Mouse (Mus musculus) activated CD4-positive, CD25-positive, alpha-beta regulatory T cell, adult 4 months (primary cell): Measurements from ENCODE around the gene Cdc5l. TPM values are rescaled to one million over a fixed set of nuclear protein-coding genes. Genes with fewer than 3 reads are reported as not detected.
"Not testable (repeated sequence)": the region's sequence is repeated elsewhere in the genome, so short reads cannot be mapped to it uniquely, and the experiment has no call there.

Source experiments
- ATAC-seq: one replicate; pipeline ENCODE4 v1.8.0; 2017
- polyA plus RNA-seq, 2 experiments: library from polyadenylated mRNA; unstranded; fragments of 100-300 nt; shearing (Covaris generic); gene quantifications; one replicate each; pipeline ENCODE4 v1.2.1; 2017

The Cdc5l gene
- 10 to 100 TPM; 61.5 to 69.5 TPM for polyA plus RNA-seq

DNA sequence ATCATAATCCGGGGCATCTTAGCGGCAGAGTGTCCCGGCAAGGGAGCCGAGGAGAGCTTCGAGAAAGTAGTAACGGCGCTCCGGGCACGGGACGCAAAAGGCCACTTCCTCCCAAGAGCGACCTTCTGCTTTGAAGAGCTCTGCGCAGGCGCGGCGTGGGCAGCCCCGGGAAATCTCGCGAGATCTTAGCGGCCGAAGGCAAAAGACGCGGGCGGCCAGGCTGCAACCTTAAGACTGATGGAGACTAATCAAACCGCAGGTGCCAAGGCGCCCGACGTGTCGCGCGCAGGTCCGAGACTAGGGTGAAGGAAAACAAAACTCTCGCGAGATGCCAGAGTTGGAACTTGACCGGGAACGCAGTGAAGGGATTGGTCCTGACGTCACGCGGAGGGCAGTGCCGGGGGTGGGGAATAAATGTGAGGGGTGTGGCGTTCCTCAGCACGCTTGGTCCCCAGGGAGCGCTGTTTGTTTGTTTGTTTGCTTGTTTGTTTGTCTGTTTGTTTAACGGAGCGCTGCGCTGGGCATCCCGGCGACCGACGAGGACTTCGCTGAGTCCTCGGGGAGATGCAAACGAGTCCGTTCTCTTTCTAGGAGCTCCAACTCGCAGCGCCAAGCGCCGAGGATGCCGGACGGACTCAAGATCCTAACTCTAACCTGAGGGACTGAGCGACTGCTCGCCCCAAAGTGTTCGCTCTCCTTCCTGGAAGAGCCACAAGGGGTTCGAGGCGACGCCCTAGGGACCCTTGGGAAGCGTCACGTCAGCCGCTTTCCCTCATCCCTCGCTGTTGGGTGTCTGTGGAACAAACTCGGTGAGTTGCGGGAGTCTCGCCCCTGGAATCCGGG is at the start of gene Cdc5l:
Cdc5l (minus strand) TSS at position 319 of the 843 bp plus-strand sequence.
- ATAC-seq, result peak; percentile 94

DNA sequence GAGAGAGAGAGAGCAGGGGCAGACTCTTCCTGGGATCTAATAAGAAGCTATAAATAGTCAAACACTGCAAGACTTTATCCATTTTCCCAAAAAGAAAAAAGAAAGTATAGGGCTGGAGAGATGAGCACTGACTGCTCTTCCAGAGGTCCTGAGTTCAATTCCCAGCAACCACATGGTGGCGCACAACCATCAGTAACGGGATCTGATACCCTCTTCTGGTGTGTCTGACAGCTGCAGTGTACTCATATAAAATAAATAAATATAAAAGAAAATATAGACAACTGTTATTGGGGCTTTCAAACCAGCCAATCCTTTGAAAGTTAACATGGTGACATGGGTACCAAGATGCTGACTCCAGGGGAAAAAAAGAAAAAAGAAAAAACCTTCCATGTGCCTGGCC is 46.9 kb upstream of the Cdc5l start:
- ATAC-seq, result no peak

DNA sequence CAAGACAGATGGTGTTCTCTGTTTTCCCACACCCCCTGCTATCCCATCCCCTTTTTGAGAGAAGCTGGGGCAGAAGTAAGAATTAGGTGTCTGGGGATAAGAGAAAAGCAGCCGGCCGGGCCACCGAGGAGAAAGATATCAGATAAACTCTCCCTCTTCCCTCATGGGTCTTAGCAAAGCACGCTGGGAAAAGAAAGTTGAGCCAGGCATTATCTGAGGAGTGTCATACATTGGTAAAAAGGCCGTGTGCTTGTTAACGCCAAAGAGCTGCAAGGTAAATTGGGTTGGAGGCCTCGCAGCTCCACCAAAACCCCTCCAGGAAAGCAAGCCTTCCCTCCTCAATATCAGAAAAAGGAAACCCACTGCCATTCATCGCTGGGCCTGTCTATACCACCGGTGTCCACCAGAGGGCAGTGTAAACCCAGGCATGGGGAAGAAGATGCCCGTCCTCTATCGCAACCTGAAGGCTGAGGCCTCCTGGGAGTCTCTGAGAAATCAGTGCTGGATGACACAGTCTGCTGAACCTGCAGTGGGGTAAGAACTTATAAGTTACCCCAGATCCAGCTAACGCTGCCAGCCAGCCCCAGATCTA is 44.8 kb upstream of the Cdc5l start:
- ATAC-seq, result peak; percentile 29

DNA sequence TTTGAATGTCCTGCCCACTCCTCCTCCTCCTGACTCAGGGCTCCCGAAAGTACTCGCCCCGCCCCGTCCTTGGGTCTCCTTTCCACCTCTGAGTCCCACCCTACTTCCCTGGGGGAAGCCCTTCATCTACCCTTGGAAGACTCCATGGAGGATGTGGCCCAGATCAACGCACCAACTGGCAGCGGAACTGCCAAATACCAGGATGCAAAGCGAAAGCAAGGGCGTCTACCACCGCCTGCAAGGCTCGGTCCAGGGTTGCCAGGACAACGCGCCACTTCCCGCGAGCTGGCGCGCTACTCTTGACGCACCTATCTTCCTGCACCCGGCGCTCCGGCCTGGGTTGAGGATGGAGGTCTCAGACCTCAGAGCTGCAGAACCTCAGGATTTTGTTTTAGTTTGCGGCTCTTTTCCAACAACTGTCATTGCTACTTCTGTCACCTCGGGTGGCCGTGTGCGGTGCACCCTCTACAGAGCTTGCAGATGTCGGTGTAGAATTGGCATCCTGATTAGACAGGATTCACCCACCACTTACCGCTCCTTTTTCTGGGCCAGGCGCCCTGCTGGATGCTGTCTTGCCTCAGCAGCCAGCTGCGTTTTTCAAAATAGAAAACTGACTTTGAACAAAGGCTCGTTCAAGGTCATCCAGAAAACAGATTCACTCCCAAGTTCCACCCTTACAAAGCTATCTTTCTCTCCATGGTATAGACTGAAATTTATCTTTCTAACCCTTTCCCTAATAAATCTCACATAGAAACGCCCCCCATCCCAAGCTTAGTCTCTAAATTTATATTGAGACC is 41.3 kb upstream of the Cdc5l start, which contains the start of gene Spats1:
Spats1 (minus strand) TSS at position 747 of the 797 bp plus-strand sequence.
- peak; percentile 96 for ATAC-seq

DNA sequence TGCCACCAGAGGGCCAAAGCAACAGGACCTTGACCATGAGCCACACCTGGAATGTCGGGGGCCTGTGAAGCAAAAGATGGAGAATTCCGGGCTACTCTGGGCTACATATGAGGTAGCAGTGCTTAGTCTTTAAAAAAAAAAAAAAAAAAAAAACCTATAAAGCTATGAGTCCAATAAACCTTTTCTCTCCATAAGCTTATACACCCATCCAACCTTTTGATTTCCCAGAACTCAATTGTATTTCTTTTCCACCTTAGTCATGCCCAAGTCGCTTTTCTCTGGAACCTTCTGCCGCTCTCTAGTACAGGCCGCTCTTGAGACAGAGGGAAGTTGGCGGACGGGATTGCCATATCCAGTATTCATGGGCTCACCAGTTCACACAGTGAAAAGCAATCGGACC is 40.6 kb upstream of the Cdc5l start:
- ATAC-seq, result no peak

DNA sequence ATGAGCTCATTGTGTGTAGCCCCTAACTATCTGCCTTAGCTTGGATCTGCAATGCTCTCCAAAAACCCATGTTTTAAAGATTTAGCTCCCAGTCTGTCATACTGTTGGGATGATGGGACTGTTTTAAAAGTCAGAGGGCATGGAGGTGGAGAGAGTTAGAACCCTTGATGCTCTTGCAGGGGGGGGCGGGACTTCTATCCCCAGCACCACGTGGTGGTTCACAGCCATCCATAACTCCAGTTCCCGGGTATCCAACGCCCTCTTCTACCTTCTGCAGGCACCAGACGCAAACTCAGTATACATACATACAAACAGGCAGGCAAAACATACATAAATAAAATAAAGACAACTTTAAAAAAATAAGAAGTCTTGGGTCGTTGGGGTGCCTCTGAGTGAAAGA is 40.1 kb upstream of the Cdc5l start:
- ATAC-seq, result no peak

DNA sequence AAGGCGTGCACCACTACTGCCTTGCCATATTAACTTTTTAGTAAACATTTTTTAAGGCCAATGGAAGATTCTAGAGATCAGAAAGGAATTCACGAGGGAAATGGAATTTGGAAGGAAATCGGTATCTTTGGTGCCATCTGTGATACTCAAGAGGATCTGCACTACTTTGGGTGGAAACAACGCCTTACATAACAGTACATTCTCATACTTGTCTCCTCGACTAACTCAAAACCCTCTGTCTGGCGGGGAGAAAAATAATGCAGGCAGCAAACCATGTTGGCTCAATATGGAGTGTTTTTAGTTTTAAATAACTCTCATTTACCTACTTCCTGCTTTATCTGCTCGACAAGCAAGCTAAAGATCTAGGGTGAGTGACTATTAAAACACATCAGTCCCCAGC is 37.2 kb upstream of the Cdc5l start:
- no peak for ATAC-seq

DNA sequence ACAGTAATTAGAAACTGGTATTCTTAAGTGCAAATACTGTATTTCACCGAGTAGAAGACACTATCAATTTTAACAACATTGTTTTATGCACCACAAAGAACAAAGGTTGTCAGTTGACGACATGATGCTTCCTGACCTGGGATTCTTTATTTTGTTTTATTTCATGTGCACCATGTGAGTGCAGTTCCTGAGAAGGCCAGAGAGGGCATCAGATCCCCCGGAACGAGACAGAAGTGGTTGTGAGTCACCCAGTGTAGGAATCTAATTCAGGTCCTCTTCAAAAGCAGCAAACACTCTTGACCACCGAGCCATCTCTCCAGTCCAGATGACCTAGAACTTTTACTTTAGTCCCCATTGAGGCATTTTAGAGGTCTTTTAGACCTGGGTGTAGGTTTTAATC is 34.8 kb upstream of the Cdc5l start:
- no peak for ATAC-seq

DNA sequence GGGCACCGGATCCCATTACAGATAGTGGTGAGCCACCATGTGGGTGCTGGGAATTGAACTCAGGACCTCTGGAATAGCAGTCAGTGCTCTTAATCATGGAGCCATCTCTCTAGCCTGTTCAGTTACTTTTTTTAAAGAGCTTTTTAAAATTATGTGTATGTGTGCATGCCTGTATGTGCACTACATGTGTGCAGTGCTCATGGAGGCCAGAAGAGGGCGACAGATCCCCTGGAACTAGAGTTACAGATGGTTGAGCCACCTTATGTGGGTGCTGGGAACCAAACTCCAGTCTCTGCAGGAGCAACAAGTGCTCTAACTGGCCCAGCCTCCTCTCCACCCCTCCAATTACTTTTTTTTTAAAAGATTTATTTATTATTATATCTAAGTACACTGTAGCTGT is 33.2 kb upstream of the Cdc5l start:
- ATAC-seq, result no peak

DNA sequence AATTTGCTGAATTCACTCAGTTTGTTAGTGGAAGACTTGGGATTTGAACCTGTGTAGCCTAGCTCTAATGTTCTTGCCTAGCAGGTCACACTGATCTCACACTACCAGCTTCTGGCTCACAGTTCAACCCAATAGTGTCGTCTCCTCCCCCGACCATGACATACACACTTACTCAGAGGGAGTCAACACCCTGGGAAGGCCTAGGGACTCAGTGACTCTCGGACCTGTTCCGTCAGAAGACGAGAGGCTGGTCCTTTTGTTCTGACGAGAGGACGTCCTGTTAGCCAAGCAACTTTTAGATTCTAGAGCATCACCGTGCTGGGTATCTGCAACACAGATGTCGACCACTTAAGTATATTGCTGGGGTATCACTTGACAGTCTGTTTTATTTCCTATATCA is 30.7 kb upstream of the Cdc5l start:
- ATAC-seq, result no peak

DNA sequence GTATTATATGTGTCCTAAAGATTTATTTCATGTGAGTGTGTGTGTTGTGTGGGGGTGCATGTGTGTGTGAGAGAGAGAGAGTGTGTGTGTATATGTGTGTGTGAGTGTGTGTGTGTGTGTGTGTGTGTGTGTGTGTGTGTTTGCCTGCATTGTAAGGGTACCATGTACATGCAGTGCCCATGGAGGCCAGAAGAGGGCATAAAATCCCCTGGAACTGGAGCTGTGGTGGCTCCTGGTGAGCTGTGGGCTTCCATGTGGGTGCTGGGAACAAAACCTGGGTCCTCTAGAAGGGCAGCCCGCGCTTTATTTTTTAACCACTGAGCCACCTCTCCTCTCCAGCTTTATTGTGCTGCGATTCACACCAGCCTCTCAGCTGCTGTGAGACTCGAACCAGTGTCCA is 29.0 kb upstream of the Cdc5l start:
- no peak for ATAC-seq

DNA sequence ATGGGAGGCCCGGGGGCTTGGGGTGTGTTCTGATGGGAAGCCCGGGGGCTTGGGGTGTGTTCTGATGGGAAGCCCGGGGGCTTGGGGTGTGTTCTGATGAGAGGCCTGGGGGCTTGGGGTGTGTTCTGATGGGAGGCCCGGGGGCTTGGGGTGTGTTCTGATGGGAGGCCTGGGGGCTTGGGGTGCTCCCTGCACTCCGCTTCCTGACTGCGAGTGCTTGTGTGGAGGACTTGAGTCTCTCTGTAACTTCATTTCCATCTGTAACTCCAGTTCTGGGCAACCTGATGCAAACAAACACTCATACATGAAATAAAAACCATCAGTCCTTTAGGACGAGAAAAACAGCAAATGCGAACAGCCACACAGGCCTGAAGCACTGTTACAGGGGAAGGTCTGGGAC is 25.5 kb upstream of the Cdc5l start:
- no peak for ATAC-seq

DNA sequence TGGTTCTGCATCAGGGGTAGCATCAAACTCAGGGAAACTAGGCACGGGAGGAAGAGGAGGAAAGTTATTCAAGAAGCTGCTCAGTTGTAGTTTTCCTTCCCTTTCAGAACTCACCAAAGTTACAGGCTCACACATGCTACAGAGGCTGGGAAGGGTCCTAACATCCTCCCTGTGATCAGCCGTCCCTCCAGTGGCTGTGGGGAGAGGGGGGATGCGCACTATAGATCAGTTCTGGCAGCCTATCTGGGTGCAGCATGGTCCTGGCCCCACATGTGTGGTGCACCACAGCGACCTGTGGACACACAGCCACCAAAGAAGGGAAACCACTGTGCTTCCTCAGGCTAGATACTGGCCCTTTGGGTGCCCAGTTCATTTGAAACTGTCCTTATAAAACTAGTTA is 25.0 kb upstream of the Cdc5l start:
- no peak for ATAC-seq

DNA sequence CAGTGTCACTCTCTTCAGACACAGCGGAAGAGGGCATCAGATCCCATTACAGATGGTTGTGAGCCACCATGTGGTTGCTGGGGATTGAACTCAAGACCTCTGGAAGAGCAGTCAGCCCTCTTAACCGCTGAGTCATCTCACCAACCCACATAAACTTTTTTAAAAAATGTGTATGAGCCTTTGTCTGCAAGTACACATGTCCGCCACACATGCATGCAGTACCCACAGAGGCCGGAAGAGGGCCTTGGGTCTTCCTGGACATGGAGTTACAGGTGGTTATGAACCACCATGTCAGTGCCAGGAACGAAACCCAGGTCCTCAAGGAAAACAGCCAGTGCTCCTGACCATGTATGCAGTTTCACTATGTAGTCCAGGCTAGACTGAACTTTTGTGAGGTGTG is 23.9 kb upstream of the Cdc5l start:
- no peak for ATAC-seq

DNA sequence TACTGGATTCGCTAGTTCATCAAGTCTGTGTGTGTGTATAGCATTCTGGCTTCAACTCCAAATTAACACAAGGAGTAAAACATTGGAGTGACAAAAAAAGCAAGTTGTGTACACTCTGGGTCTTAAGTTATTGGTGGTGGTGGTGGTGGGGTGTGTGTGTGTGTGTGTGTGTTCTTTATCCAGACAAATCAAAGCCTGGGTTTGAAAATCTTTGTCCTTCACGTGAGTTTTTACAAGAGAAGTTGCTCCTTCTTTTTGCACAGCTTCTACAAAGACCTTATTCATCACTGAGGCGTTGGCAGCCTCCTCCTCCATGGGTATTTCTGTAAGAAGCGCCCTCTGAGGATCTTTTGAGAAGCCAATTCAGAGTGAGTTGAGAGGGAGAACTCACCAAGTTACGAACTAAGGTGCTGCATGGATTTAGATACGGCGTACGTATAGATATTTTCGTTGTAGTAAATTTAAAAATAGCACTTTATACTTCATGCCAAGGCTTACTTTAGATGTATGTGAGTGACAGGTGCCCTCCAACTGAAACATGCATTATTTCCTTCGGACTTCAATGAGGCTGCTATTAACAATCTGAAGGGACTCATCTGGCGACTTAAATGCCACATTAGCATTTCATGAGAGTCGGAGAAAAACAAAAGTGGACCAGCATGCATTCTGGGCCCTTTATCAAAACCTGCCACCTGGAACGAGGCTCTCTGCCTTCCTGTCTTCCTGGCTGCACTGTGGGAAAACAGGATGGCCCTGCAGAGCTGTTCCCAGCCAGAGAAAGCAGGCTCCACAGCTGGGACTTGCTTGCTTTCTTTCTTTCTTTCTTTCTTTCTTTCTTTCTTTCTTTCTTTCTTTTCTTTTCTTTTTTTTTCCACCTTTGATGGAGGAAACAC is 23.0 kb upstream of the Cdc5l start:
- ATAC-seq, result no peak

DNA sequence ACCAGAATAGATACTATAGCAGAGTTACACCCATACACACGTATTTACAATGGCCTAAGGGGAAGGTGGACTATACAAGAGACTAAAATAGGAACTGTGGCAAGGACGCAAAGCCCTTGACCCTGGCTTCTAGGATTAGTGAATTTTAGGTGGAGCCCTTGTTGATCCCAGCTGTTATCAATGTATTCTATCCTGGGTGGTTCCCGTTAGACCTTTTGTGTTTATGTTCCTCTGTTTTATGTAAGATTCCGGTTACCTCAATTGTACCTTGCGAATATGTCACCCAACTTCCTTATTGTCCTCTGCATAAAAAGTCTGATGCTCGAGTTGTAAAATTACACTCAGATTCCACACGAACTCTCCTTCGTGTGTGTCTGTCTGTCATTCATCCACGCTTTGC is 22.2 kb upstream of the Cdc5l start:
- ATAC-seq, result not testable (repeated sequence)

DNA sequence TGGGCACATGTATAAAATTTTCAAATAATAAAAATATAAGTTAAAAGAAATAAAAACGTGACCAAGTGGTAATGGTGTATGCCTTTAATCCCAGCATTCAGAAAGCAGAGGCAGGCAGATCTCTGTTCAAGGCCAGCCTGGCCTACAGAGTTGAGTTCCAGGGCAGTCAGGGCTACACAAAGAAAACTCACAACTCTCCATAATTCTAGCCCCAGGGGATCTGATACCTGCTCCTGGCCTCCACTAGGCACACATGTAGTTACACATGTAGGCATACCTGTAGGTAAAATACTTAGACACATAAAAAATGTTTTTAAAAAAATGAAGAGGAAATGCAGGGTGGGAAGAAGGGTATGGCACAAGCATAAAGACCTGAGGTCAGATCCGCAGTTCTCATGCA is 21.3 kb upstream of the Cdc5l start:
- ATAC-seq, result no peak

DNA sequence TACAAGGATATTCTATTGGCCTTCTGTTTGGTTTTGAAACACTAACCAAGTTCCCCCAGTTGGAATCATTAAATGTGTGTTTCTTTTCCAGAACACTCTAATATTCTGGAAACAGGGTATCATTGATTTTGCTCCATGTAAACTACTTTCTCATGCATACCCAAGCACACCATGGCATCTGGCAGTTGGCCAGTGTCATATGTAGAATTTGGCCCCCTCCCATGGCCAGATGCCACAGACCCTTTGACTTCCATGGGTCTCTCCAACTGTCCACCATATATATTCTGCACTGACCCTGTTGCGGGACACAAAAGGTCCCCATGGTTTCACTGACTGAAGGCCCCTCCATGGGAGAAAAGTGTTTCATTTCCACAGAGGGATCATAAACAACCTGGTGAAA is 18.7 kb upstream of the Cdc5l start:
- no peak for ATAC-seq

DNA sequence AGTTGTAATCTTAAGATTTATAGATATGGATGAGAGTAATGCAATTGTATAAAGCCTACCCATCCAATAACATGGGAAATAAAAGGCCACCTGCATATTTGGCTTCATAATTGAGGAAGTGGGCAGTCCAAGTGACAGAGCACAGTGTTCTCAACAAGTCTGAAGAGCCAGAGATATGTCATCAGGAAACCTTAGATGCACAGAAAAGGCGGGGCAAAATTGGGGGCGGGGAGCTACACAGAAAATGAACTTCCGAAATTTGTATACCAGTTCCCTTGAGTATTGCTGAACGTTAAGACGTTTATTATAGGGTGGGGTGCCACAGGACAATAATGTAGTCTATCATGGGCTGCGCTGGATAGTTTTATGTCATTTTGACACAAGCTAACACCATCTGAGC is 16.6 kb upstream of the Cdc5l start:
- no peak for ATAC-seq

DNA sequence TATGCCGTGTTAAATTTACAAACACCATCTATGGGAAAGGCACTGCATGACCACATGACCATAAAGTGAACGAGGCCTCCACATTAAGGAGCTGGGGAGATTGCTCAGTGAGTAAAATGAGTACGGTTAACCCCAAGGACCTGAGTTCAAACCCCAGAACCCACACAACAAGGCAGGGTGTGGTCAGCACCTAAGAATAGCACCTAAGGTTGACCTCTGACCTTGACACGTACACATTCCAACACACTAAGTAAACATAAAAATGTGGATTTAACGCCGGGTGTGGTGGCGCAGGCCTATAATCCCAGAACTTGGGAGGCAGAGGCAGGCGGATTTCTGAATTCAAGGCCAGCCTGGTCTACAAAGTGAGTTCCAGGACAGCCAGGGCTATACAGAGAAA is 16.0 kb upstream of the Cdc5l start:
- no peak for ATAC-seq

DNA sequence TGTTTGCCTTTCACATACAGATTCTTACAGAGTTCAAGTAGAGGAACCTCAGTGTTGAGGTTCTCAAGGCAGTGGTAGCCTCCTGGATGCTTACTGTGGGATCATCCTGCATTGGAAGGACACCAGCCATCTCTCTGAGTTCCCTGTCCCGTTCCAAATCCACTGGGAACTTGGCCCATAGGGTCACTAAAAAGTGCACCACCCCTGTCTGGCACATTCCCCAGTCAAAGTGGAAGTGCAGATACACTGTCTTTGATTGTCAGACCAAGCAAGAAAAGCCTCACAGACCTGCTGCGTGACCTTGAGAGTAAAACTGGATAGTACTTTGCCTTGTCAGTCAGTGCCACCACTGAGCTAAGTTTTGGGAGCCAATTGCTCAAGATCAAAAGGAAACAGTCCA is 13.5 kb upstream of the Cdc5l start:
- ATAC-seq, result no peak

DNA sequence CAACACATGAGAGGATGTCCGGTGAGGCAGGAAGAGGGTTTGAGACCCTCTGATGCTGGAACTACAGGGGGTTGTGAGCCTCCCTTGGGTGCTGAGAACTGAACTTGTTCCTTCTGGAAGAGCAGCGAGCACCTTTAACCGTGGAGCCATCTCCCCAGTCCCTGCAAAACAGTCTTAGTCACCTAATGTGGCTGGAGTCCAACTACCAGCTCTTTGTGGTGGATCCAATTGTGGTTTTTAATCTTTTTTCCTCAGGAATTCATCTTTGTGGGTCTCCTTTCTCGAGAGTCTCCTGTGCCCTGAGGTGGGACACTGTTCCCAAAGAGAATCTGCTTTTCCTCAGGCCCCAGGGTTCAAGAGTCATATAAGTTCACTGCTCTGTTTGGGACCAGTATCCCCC is 12.4 kb upstream of the Cdc5l start:
- no peak for ATAC-seq

DNA sequence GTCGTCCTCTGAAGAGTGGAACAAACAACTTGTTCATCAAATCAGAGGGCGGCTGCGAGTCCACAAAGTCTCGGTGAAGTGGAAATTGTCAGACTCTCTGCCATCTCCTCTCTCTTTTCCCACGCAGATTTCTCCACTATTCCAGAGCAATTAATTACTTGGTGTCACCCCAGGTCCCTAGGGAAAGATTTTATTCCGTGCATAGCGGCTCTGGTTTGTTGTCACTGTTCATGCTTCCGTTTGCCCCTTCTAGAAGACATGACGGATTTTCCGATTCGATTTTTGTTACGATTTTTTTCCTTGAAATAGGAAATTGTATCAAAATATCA is 689 bp upstream of the Cdc5l start:
- no peak for ATAC-seq
